Mouse (Mus musculus): ENCODE data around the gene H2-DMb2.

DNA sequence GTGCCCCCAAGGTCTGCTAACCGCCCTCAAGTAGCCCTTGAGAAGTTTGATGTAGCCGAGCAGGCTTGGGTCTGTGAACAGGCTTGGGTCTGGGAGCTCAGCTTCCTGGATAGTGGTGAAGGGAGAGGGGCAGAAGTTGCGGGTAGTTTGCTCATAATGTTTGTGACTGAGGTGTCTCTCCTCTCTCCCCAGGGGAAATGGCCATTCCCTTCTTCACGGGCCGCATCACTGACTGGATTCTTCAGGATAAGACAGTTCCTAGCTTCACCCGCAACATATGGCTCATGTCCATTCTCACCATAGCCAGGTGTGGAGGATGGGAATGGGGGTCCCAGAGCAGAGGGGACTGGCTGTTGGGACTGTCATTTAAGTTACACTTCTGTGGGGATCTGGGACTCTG, 45.9 kb downstream of the H2-DMb2 start:
- TF ChIP-seq CTCF (IDR thresholded peaks at IDR 0.05; ENCODE audit: low read depth) (no peak), EP300 (IDR thresholded peaks at IDR 0.05; ENCODE audit: low read depth) (no peak)
